Mouse (Mus musculus) stomach, embryonic 16.5 days (tissue): ENCODE measurements around the gene Flywch2. TPM values are rescaled to one million over a fixed set of nuclear protein-coding genes. Genes with fewer than 3 reads are reported as not detected.
A peak's percentile ranks its signal among the peaks of the same experiment; 100 is the strongest.

Experiments used
- ATAC-seq: fragments of 200-750 bp; cut with Nextera tagmentation; 2 replicates; pipeline ENCODE4 v1.8.0; 2017; ENCODE audit warnings: moderate number of reproducible peaks, moderate TSS enrichment; ENCODE audit not compliant: insufficient read depth, low FRiP score
- H3K27ac ChIP-seq: fragments of 300-500 bp; sonication (generic); 2 replicates; pipeline ENCODE4 v1.5.1; 2014; ENCODE audit warnings: low read length
- H3K27me3 ChIP-seq: fragments of 300-500 bp; sonication (generic); 2 replicates; pipeline ENCODE4 v1.6.1; 2014; ENCODE audit warnings: low read length, control low read depth, mixed read lengths; ENCODE audit not compliant: control insufficient read depth, insufficient read depth
- H3K36me3 ChIP-seq: fragments of 300-500 bp; sonication (generic); 2 replicates; pipeline ENCODE4 v1.6.1; 2014; ENCODE audit warnings: low read length; ENCODE audit not compliant: control insufficient read depth, insufficient read depth
- H3K4me1 ChIP-seq: fragments of 300-500 bp; sonication (generic); 2 replicates; pipeline ENCODE4 v1.6.1; 2014; ENCODE audit warnings: low read length, control low read depth, mixed read lengths; ENCODE audit not compliant: control insufficient read depth, insufficient read depth
- H3K4me2 ChIP-seq: fragments of 300-500 bp; sonication (generic); 2 replicates; pipeline ENCODE4 v1.6.1; 2014; ENCODE audit warnings: low read depth, low read length, mixed read lengths
- H3K4me3 ChIP-seq: fragments of 300-500 bp; sonication (generic); replicated peaks from 2 replicates; pipeline ENCODE4 v1.5.1; 2014; ENCODE audit warnings: mild to moderate bottlenecking, low read length
- H3K9ac ChIP-seq: fragments of 300-500 bp; sonication (generic); 2 replicates; pipeline ENCODE4 v1.6.1; 2014; ENCODE audit warnings: low read length
- H3K9me3 ChIP-seq: fragments of 300-500 bp; sonication (generic); replicated peaks from 2 replicates; pipeline ENCODE4 v1.6.1; 2016; ENCODE audit warnings: low read length, control low read depth; ENCODE audit not compliant: control insufficient read depth
- WGBS: fragments of 180-500 bp; shearing (Covaris S2); extraction: QIAGEN DNeasy Blood & Tissue Kit; methylation state at CpG from one replicate; pipeline ENCODE4 v1.1.7; 2014; 5-methylcytosine and 5-hydroxymethylcytosine counted together
- polyA plus RNA-seq: library from polyadenylated mRNA; unstranded; fragments of >200 nt; fragmentation: Nextera tagmentation; extraction: Ambion mirVana; gene quantifications from 2 replicates; pipeline ENCODE4 v1.2.1, GENCODE M21; 2015

Flywch2 gene
- polyA plus RNA-seq, 1 experiment from 2014 or later, result 19.8 TPM

- H3K27ac ChIP-seq, result no peak overlapping the region
- no peaks in the 10 kb centered on the region for H3K9me3 ChIP-seq
- H3K4me1 ChIP-seq, result peaks cover 22% of the 10 kb centered on the region
- H3K4me3 ChIP-seq, result no peak overlapping the region
- H3K4me2 ChIP-seq, result no peak overlapping the region
- H3K27me3 ChIP-seq, result peaks cover 48% of the 10 kb centered on the region
- no peak overlapping the region for H3K9ac ChIP-seq
- WGBS, result 76% methylated on average over 3 of the region's 3 CpGs
- H3K36me3 ChIP-seq, result peaks cover 8% of the 10 kb centered on the region; the same call in 1 of the 2 replicates
- no peak for ATAC-seq
Measured at GRCm38 (mm10) chr17:23747471-23747870, 38.4 kb downstream of the Flywch2 start.

- Histone ChIP-seq H3K27ac (no peak overlapping the region), H3K27me3 (peaks cover 55% of the 10 kb centered on the region), H3K9ac (no peak overlapping the region), H3K36me3 (0 out of 2 replicates have a peak, but pooled peaks cover 4% of the 10 kb centered on the region), H3K9me3 (no peaks in the 10 kb centered on the region), H3K4me1 (peaks cover 27% of the 10 kb centered on the region), H3K4me3 (no peak overlapping the region), H3K4me2 (no peak overlapping the region)
- 79% methylated on average over 3 of the region's 3 CpGs for WGBS
- ATAC-seq, result no peak
Measured at GRCm38 (mm10) chr17:23746767-23747166, 39.1 kb downstream of the Flywch2 start.

GRCm38 (mm10) chr17:23746311-23746710 is 39.6 kb downstream of the Flywch2 start:
- WGBS, result 7% methylated on average over 12 of the region's 12 CpGs
- Histone ChIP-seq H3K4me2 (peak overlapping the region; percentile 59), H3K36me3 (no peaks in the 10 kb centered on the region), H3K9ac (0 out of 2 replicates have a peak overlapping the region, but pooled peaks have one; percentile 55), H3K27ac (no peak overlapping the region), H3K4me1 (peaks cover 27% of the 10 kb centered on the region), H3K9me3 (no peaks in the 10 kb centered on the region), H3K4me3 (no peak overlapping the region), H3K27me3 (peaks cover 59% of the 10 kb centered on the region)
- ATAC-seq, result no peak

- Histone ChIP-seq H3K9me3 (no peaks in the 10 kb centered on the region), H3K4me2 (peak within 1 kb of the TSS; percentile 59), H3K27ac (no peak within 1 kb of the TSS), H3K27me3 (peaks cover 64% of the 10 kb centered on the region), H3K36me3 (no peaks in the 10 kb centered on the region), H3K4me3 (peak within 1 kb of the TSS; percentile 34), H3K4me1 (peaks cover 31% of the 10 kb centered on the region), H3K9ac (peak within 1 kb of the TSS; percentile 55)
- under 1% methylated on average over 43 of the region's 45 CpGs for WGBS
- ATAC-seq, result no peak
Measured at GRCm38 (mm10) chr17:23745301-23746251, 40.3 kb downstream of the Flywch2 start, which contains the start of gene Kremen2. Kremen2 (minus strand) TSS chr17:23745833.

- Histone ChIP-seq H3K9me3 (no peaks in the 10 kb centered on the region), H3K27me3 (peaks cover 64% of the 10 kb centered on the region), H3K36me3 (no peaks in the 10 kb centered on the region), H3K27ac (no peak overlapping the region), H3K4me2 (0 out of 2 replicates have a peak overlapping the region, but pooled peaks have one; percentile 59), H3K9ac (no peak overlapping the region; the same call in 1 of the 2 replicates), H3K4me1 (peaks cover 34% of the 10 kb centered on the region), H3K4me3 (0 out of 2 replicates have a peak overlapping the region, but pooled peaks have one; percentile 1)
- no peak for ATAC-seq
- WGBS, result 5% methylated on average over 14 of the region's 14 CpGs
Measured at GRCm38 (mm10) chr17:23744651-23745050, 41.2 kb downstream of the Flywch2 start.

- H3K27ac ChIP-seq, result no peak overlapping the region
- 29% methylated on average over 8 of the region's 8 CpGs for WGBS
- peaks cover 37% of the 10 kb centered on the region for H3K4me1 ChIP-seq
- H3K9me3 ChIP-seq, result no peaks in the 10 kb centered on the region
- H3K4me3 ChIP-seq, result no peak overlapping the region
- H3K9ac ChIP-seq, result no peak overlapping the region
- peaks cover 64% of the 10 kb centered on the region for H3K27me3 ChIP-seq
- ATAC-seq, result no peak
- H3K36me3 ChIP-seq, result no peaks in the 10 kb centered on the region
- H3K4me2 ChIP-seq, result no peak overlapping the region
Measured at GRCm38 (mm10) chr17:23744076-23744475, 41.8 kb downstream of the Flywch2 start.

- no peak overlapping the region for H3K4me3 ChIP-seq
- no peak overlapping the region for H3K27ac ChIP-seq
- peaks cover 36% of the 10 kb centered on the region for H3K4me1 ChIP-seq
- no peak overlapping the region for H3K4me2 ChIP-seq
- H3K27me3 ChIP-seq, result peaks cover 61% of the 10 kb centered on the region
- no peaks in the 10 kb centered on the region for H3K9me3 ChIP-seq
- H3K36me3 ChIP-seq, result no peaks in the 10 kb centered on the region
- WGBS, result 68% methylated on average over 12 of the region's 12 CpGs
- no peak for ATAC-seq
- H3K9ac ChIP-seq, result no peak overlapping the region
Measured at GRCm38 (mm10) chr17:23742941-23743340, 42.9 kb downstream of the Flywch2 start.

- Histone ChIP-seq H3K4me1 (peaks cover 36% of the 10 kb centered on the region), H3K27me3 (peaks cover 58% of the 10 kb centered on the region), H3K27ac (no peak overlapping the region), H3K4me2 (peak overlapping the region; percentile 18), H3K36me3 (no peaks in the 10 kb centered on the region), H3K9me3 (no peaks in the 10 kb centered on the region), H3K4me3 (peak overlapping the region; percentile 15; the same call in 1 of the 2 replicates), H3K9ac (peak overlapping the region; percentile 12; the same call in 1 of the 2 replicates)
- WGBS, result 6% methylated on average over 44 of the region's 44 CpGs
- ATAC-seq, result no peak
Measured at GRCm38 (mm10) chr17:23742210-23742793, 43.6 kb downstream of the Flywch2 start.
